Mouse (Mus musculus) erythroblast, embryonic 14.5 days (primary cell): ENCODE results near the gene Klk9. TPM values are rescaled to one million over a fixed set of nuclear protein-coding genes. Genes with fewer than 3 reads are reported as not detected.

Experiments used
- H3K27me3 ChIP-seq: 2 replicates; pipeline ENCODE4 v1.6.1; 2012; ENCODE audit warnings: inconsistent platforms; ENCODE audit not compliant: control insufficient read depth
- H3K36me3 ChIP-seq: 2 replicates; pipeline ENCODE4 v1.6.1; 2012; ENCODE audit warnings: mild to moderate bottlenecking, inconsistent platforms; ENCODE audit not compliant: control insufficient read depth
- H3K4me1 ChIP-seq: 2 replicates; pipeline ENCODE4 v1.6.1; 2012; ENCODE audit warnings: inconsistent platforms; ENCODE audit not compliant: control insufficient read depth
- H3K4me3 ChIP-seq: replicated peaks from 2 replicates; pipeline ENCODE3; 2012; ENCODE audit warnings: moderate library complexity, mild to moderate bottlenecking, inconsistent platforms
- H3K9me3 ChIP-seq: 2 replicates; pipeline ENCODE4 v1.6.1; 2012; ENCODE audit warnings: low read length, inconsistent platforms, mixed read lengths; ENCODE audit not compliant: control insufficient read depth
- GATA1 ChIP-seq: IDR thresholded peaks from 2 replicates; pipeline ENCODE4 v1.6.1; 2012; ENCODE audit warnings: low read length, inconsistent platforms, mixed read lengths
- TAL1 ChIP-seq: IDR thresholded peaks from 3 replicates; pipeline ENCODE4 v1.6.1; 2012; ENCODE audit warnings: low read length, inconsistent platforms, mixed read lengths
- polyA plus RNA-seq: library from polyadenylated mRNA; stranded (reverse); fragments of >175 nt; gene quantifications from 2 replicates; pipeline ENCODE4 v1.2.3, GENCODE M21; 2012

Gene Klk9
- polyA plus RNA-seq, 1 experiment = not detected

- Histone ChIP-seq H3K4me3 (no peak overlapping the region), H3K4me1 (no peaks in the 10 kb centered on the region), H3K9me3 (no peaks in the 10 kb centered on the region), H3K36me3 (no peaks in the 10 kb centered on the region), H3K27me3 (peaks cover 5% of the 10 kb centered on the region)
- TF ChIP-seq GATA1 (no peak), TAL1 (no peak)
Measured at GRCm38 (mm10) chr7:43782275-43783265, 9.1 kb upstream of the Klk9 start.

- Histone ChIP-seq H3K27me3 (peaks cover 5% of the 10 kb centered on the region), H3K4me1 (no peaks in the 10 kb centered on the region), H3K4me3 (no peak overlapping the region), H3K9me3 (no peaks in the 10 kb centered on the region), H3K36me3 (no peaks in the 10 kb centered on the region)
- TF ChIP-seq GATA1 (no peak), TAL1 (no peak)
Measured at GRCm38 (mm10) chr7:43785286-43785685, 6.4 kb upstream of the Klk9 start.

GRCm38 (mm10) chr7:43788096-43788495, 3.6 kb upstream of the Klk9 start:
- H3K9me3 ChIP-seq = no peaks in the 10 kb centered on the region
- no peak for TF ChIP-seq GATA1
- no peak for TF ChIP-seq TAL1
- H3K4me3 ChIP-seq = no peak overlapping the region
- H3K27me3 ChIP-seq = peaks cover 5% of the 10 kb centered on the region
- no peaks in the 10 kb centered on the region for H3K36me3 ChIP-seq
- H3K4me1 ChIP-seq = no peaks in the 10 kb centered on the region

GRCm38 (mm10) chr7:43789295-43789694, 2.4 kb upstream of the Klk9 start:
- H3K27me3 ChIP-seq = no peaks in the 10 kb centered on the region
- H3K4me3 ChIP-seq = no peak overlapping the region
- H3K36me3 ChIP-seq = no peaks in the 10 kb centered on the region
- TF ChIP-seq GATA1 (no peak), TAL1 (no peak)
- H3K4me1 ChIP-seq = no peaks in the 10 kb centered on the region
- no peaks in the 10 kb centered on the region for H3K9me3 ChIP-seq

GRCm38 (mm10) chr7:43796355-43796754, 4.7 kb downstream of the Klk9 start:
- H3K4me1 ChIP-seq = no peaks in the 10 kb centered on the region
- no peaks in the 10 kb centered on the region for H3K9me3 ChIP-seq
- no peak overlapping the region for H3K4me3 ChIP-seq
- TF ChIP-seq TAL1 = no peak
- TF ChIP-seq GATA1 = no peak
- no peaks in the 10 kb centered on the region for H3K36me3 ChIP-seq
- H3K27me3 ChIP-seq = peaks cover 31% of the 10 kb centered on the region

- no peak within 1 kb of the TSS for H3K4me3 ChIP-seq
- no peaks in the 10 kb centered on the region for H3K4me1 ChIP-seq
- H3K36me3 ChIP-seq = no peaks in the 10 kb centered on the region
- TF ChIP-seq TAL1 (no peak), GATA1 (no peak)
- H3K9me3 ChIP-seq = no peaks in the 10 kb centered on the region
- peaks cover 31% of the 10 kb centered on the region for H3K27me3 ChIP-seq
Measured at GRCm38 (mm10) chr7:43797333-43797769, 5.7 kb downstream of the Klk9 start, which contains the start of gene Klk8. Gene Klk8 (plus strand): TSS chr7:43797577.

GRCm38 (mm10) chr7:43797844-43798462, 6.3 kb downstream of the Klk9 start:
- no peaks in the 10 kb centered on the region for H3K36me3 ChIP-seq
- peaks cover 31% of the 10 kb centered on the region for H3K27me3 ChIP-seq
- no peak overlapping the region for H3K4me3 ChIP-seq
- no peaks in the 10 kb centered on the region for H3K4me1 ChIP-seq
- no peaks in the 10 kb centered on the region for H3K9me3 ChIP-seq
- TF ChIP-seq GATA1 = no peak
- no peak for TF ChIP-seq TAL1

- Histone ChIP-seq H3K9me3 (no peaks in the 10 kb centered on the region), H3K36me3 (no peaks in the 10 kb centered on the region), H3K4me3 (no peak overlapping the region), H3K27me3 (peaks cover 31% of the 10 kb centered on the region), H3K4me1 (no peaks in the 10 kb centered on the region)
- TF ChIP-seq GATA1 (no peak), TAL1 (no peak)
Measured at GRCm38 (mm10) chr7:43799876-43800275, 8.2 kb downstream of the Klk9 start.

GRCm38 (mm10) chr7:43810994-43811393, 19.3 kb downstream of the Klk9 start, which contains the start of gene Klk7:
Gene Klk7 (plus strand): TSS chr7:43811294.
- TF ChIP-seq TAL1 = no peak
- no peak for TF ChIP-seq GATA1
- no peaks in the 10 kb centered on the region for H3K27me3 ChIP-seq
- H3K4me1 ChIP-seq = no peaks in the 10 kb centered on the region
- no peaks in the 10 kb centered on the region for H3K9me3 ChIP-seq
- no peaks in the 10 kb centered on the region for H3K36me3 ChIP-seq
- H3K4me3 ChIP-seq = no peak within 1 kb of the TSS
